19 mouse cellular contexts compared by ENCODE assay signal in the genomic region with DNA sequence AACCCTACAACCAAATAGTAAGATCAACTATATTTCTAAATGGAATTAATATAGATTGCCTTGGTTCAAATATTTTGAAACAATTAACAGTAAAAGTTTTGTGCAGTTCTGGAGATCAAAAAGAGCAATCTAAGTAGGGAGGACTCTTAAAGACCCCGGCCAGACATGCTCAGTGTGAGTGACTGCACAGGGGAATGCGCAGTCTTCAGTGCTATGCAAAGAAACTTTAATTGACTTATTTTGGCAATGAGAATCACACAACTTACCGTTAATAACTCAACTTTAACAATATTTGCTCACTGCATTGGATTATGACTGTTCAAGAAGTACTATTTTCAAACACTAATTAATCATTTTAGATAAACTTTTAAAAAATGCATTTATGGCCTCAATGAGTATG.
"Had no signal": no experiment of that assay in that cellular context is flagged by ENCODE, and none has a peak within 500 bp of the region (broad histone marks: within the 10 kb centered on the region; RNA-seq: fewer than 3 reads in every experiment).

No protein-coding gene starts in this region.

- H3K4me2 ChIP-seq: heart, embryonic 12.5 days; hindbrain, embryonic 12.5 days; hindbrain, embryonic 14.5 days; intestine, embryonic 15.5 days; liver, embryonic 12.5 days had no signal

- ATAC-seq: hindbrain, embryonic 16.5 days; inflammation-experienced regulatory T-cells, adult 6 months; intestine, postnatal 0 days; liver, embryonic 12.5 days had no signal

- H3K4me3 ChIP-seq: gastrocnemius, adult 2 months; heart, embryonic 10.5 days; heart, embryonic 12.5 days; hindbrain, embryonic 10.5 days; hindbrain, embryonic 12.5 days; intestine, embryonic 15.5 days; layer of hippocampus, adult 2 months; left cerebral cortex, adult 2 months; liver, embryonic 12.5 days had no signal

- H3K4me1 ChIP-seq: heart, embryonic 10.5 days; heart, embryonic 12.5 days; hindbrain, embryonic 10.5 days; hindbrain, embryonic 12.5 days; intestine, embryonic 15.5 days; liver, embryonic 12.5 days had no signal

- DNase-seq: gastrocnemius, postnatal 10 days; heart, postnatal 4 days; kidney, adult 18-20 months; kidney, adult 8-10 months; kidney, postnatal 25 days had no signal

- H3K27ac ChIP-seq: gastrocnemius, adult 2 months; heart, embryonic 10.5 days; hindbrain, embryonic 10.5 days; hindbrain, embryonic 12.5 days; hindbrain, embryonic 14.5 days; intestine, embryonic 15.5 days; layer of hippocampus, adult 2 months; left cerebral cortex, adult 2 months; liver, embryonic 12.5 days; liver, embryonic 14.5 days had no signal

- H3K27me3 ChIP-seq: heart, embryonic 12.5 days; hindbrain, embryonic 12.5 days; intestine, embryonic 15.5 days; liver, embryonic 12.5 days had no signal

- H3K9me3 ChIP-seq: heart, embryonic 10.5 days; heart, embryonic 12.5 days; hindbrain, embryonic 10.5 days; hindbrain, embryonic 12.5 days; intestine, embryonic 15.5 days; liver, embryonic 12.5 days had no signal

- H3K9ac ChIP-seq: heart, embryonic 12.5 days; hindbrain, embryonic 12.5 days; hindbrain, embryonic 14.5 days; intestine, embryonic 15.5 days; liver, embryonic 12.5 days; liver, embryonic 14.5 days had no signal
